Mouse (Mus musculus) limb, embryonic 14.5 days (tissue): ENCODE measurements at regions not wholly inside any gene's neighbourhood (a gene's known extent, or its start where the extent isn't known, plus 50 kb on each side); places are given as distances from the start of the nearest gene placed in this dataset.

Experiments
- ATAC-seq: fragments of 200-750 bp; cut with Nextera tagmentation; 2 replicates; pipeline ENCODE4 v1.8.0; 2017; ENCODE audit warnings: low read depth, moderate number of reproducible peaks, moderate TSS enrichment; ENCODE audit not compliant: low FRiP score
- DNase-seq: peaks from one replicate; pipeline ENCODE4 v3.0.0-alpha.2; 2015; ENCODE audit warnings: low spot score
- H3K27ac ChIP-seq: fragments of 300-500 bp; sonication (generic); replicated peaks from 2 replicates; pipeline ENCODE4 v1.5.1; 2014; ENCODE audit warnings: low read depth, mild to moderate bottlenecking, low read length, moderate library complexity, mixed read lengths
- H3K27me3 ChIP-seq: fragments of 300-500 bp; sonication (generic); 2 replicates; pipeline ENCODE4 v1.6.1; 2014; ENCODE audit warnings: low read length, mixed read lengths; ENCODE audit not compliant: control insufficient read depth, insufficient read depth
- H3K36me3 ChIP-seq: fragments of 300-500 bp; sonication (generic); 2 replicates; pipeline ENCODE4 v1.6.1; 2014; ENCODE audit warnings: mild to moderate bottlenecking, low read length, moderate library complexity, mixed read lengths; ENCODE audit not compliant: control insufficient read depth, insufficient read depth
- H3K4me1 ChIP-seq: fragments of 300-500 bp; sonication (generic); 2 replicates; pipeline ENCODE4 v1.6.1; 2014; ENCODE audit warnings: antibody characterized with exemption, low read length, mixed read lengths; ENCODE audit not compliant: control insufficient read depth, insufficient read depth
- H3K4me2 ChIP-seq: fragments of 300-500 bp; sonication (generic); replicated peaks from 2 replicates; pipeline ENCODE4 v1.6.1; 2014; ENCODE audit warnings: low read depth, mild to moderate bottlenecking, low read length, moderate library complexity; ENCODE audit not compliant: severe bottlenecking
- H3K4me3 ChIP-seq: fragments of 300-500 bp; sonication (generic); replicated peaks from 2 replicates; pipeline ENCODE4 v1.5.1; 2014; ENCODE audit warnings: low read length
- H3K9ac ChIP-seq: fragments of 300-500 bp; sonication (generic); 2 replicates; pipeline ENCODE4 v1.6.1; 2014; ENCODE audit warnings: mild to moderate bottlenecking, low read depth, low read length, moderate library complexity; ENCODE audit not compliant: severe bottlenecking
- H3K9me3 ChIP-seq: fragments of 300-500 bp; sonication (generic); 2 replicates; pipeline ENCODE4 v1.6.1; 2016; ENCODE audit warnings: low read length; ENCODE audit not compliant: control insufficient read depth
- POLR2A ChIP-seq: fragments of 200-500 bp; IDR thresholded peaks from 2 replicates; pipeline ENCODE4 v1.8.0; 2012; ENCODE audit warnings: inconsistent platforms, mild to moderate bottlenecking, moderate library complexity, borderline replicate concordance; ENCODE audit not compliant: insufficient read depth, insufficient read length; ENCODE audit errors: extremely low read depth
- WGBS: fragments of 180-500 bp; shearing (Covaris S2); extraction: QIAGEN DNeasy Blood & Tissue Kit; methylation state at CpG from one replicate; pipeline ENCODE4 v1.1.7; 2014; 5-methylcytosine and 5-hydroxymethylcytosine counted together

- 59% methylated on average over 9 of the region's 9 CpGs for WGBS
- Histone ChIP-seq H3K9ac (no peak overlapping the region), H3K4me3 (no peak overlapping the region), H3K4me2 (no peak overlapping the region), H3K4me1 (no peaks in the 10 kb centered on the region), H3K9me3 (no peaks in the 10 kb centered on the region), H3K27me3 (no peaks in the 10 kb centered on the region), H3K36me3 (no peaks in the 10 kb centered on the region), H3K27ac (no peak overlapping the region)
- TF ChIP-seq POLR2A, result no peak
- ATAC-seq (no peak), DNase-seq (no peak)
Measured at GRCm38 (mm10) chr4:107750017-107750416, 52.0 kb upstream of the Lrp8 start.
